Mouse (Mus musculus) liver, embryonic 14.5 days (tissue): Measurements from ENCODE around the gene Tomt.

Source experiments
- CTCF ChIP-seq: IDR thresholded peaks from 2 replicates; pipeline ENCODE4 v1.5.1; 2016; ENCODE audit warnings: antibody characterized with exemption, low read depth, control low read depth
- EP300 ChIP-seq: IDR thresholded peaks from 2 replicates; pipeline ENCODE4 v1.6.1; 2016; ENCODE audit warnings: antibody characterized with exemption, low read depth

DNA sequence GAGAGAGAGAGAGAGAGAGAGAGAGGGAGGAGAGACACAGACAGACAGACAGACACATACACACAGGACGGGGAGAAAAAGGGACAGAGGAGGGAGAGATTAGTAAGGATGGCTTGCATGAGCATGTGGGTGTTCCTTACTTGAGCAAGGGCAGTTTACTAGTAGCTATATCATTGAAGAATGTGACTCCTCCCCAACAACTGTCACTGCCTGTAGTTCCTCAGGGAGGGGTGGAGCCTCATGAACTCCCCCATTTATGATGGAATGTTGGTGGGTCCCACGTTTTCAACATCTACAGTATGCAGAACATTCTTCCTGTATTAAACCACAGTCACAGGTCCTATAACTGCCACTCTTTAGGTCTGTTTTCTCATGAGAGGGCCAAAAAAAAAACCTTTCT, 45.9 kb upstream of the Tomt start:
- TF ChIP-seq CTCF (no peak), EP300 (no peak)
